Mouse (Mus musculus): ENCODE measurements at regions not wholly inside any gene's neighbourhood (a gene's known extent, or its start where the extent isn't known, plus 50 kb on each side); places are given as distances from the start of the nearest gene placed in this dataset.
A peak's percentile ranks its signal among the peaks of the same experiment; 100 is the strongest.

DNA sequence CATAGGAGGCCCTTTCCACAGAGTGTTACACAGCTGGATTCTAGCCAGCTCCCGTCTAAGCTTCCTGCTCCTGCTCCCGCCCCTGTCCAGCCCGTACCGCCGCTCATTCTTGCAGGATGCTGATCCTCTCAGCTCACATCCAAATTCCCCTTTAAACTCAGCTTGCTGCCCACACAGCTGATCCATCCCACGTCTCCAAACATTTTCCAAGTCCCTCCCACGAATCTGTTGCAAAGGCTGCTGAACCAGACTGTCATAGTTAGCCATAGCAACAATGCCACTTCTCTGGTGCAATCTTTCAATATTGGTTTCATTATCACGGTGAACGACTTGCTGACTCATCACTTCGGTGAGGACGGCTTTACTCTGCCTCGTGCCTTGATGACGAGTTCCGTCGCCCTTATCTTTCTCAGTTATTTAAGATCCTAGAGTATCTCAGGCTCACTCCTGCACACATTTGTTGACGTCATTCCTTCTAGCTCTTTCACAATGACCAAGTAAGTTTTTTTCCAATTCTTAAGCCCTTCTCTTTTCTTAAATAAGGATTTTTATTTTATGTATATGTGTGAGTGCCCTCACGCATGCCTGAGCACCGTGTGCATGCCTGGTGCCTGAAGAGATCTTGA lies 420.0 kb downstream of the Adamts20 start:
- no peaks in the 10 kb centered on the region for H3K9me3 ChIP-seq (replicated peaks; ENCODE audit: control insufficient read depth, low read length)
- no peak overlapping the region for H3K4me2 ChIP-seq (ENCODE audit: low read depth, low read length)
- WGBS, result 84% methylated on average over 18 of the region's 18 CpGs
- no peak overlapping the region for H3K27ac ChIP-seq (replicated peaks; ENCODE audit: low read depth, low read length)
- no peaks in the 10 kb centered on the region for H3K4me1 ChIP-seq (ENCODE audit: control insufficient read depth, insufficient read depth, low read length)
- no peak overlapping the region for H3K9ac ChIP-seq (replicated peaks; ENCODE audit: low read length)
- DNase-seq (ENCODE audit: low spot score) (no peak), ATAC-seq (replicated peaks; ENCODE audit: insufficient number of reproducible peaks, low FRiP score, low TSS enrichment, low read depth) (no peak)
- H3K36me3 ChIP-seq (replicated peaks; ENCODE audit: control insufficient read depth, insufficient read depth, low read depth, low read length), result no peaks in the 10 kb centered on the region
- H3K27me3 ChIP-seq (ENCODE audit: control insufficient read depth, insufficient read depth, low read length), result no peaks in the 10 kb centered on the region
- no peak overlapping the region for H3K4me3 ChIP-seq (ENCODE audit: low read depth, low read length)

- Histone ChIP-seq H3K4me3 (ENCODE audit: low read depth, low read length) (no peak overlapping the region), H3K9me3 (replicated peaks; ENCODE audit: control insufficient read depth, low read length) (no peaks in the 10 kb centered on the region), H3K9ac (replicated peaks; ENCODE audit: low read length) (no peak overlapping the region), H3K27ac (replicated peaks; ENCODE audit: low read depth, low read length) (no peak overlapping the region), H3K4me2 (ENCODE audit: low read depth, low read length) (no peak overlapping the region), H3K4me1 (ENCODE audit: control insufficient read depth, insufficient read depth, low read length) (no peaks in the 10 kb centered on the region), H3K27me3 (ENCODE audit: control insufficient read depth, insufficient read depth, low read length) (no peaks in the 10 kb centered on the region), H3K36me3 (replicated peaks; ENCODE audit: control insufficient read depth, insufficient read depth, low read depth, low read length) (no peaks in the 10 kb centered on the region)
- no peak for DNase-seq (ENCODE audit: low spot score)
- WGBS, result 81% methylated on average over 2 of the region's 2 CpGs
- ATAC-seq (replicated peaks; ENCODE audit: insufficient number of reproducible peaks, low FRiP score, low TSS enrichment, low read depth), result no peak
Observed at GRCm38 (mm10) chr15:94032957-94033356, 432.3 kb downstream of the Adamts20 start.

DNA sequence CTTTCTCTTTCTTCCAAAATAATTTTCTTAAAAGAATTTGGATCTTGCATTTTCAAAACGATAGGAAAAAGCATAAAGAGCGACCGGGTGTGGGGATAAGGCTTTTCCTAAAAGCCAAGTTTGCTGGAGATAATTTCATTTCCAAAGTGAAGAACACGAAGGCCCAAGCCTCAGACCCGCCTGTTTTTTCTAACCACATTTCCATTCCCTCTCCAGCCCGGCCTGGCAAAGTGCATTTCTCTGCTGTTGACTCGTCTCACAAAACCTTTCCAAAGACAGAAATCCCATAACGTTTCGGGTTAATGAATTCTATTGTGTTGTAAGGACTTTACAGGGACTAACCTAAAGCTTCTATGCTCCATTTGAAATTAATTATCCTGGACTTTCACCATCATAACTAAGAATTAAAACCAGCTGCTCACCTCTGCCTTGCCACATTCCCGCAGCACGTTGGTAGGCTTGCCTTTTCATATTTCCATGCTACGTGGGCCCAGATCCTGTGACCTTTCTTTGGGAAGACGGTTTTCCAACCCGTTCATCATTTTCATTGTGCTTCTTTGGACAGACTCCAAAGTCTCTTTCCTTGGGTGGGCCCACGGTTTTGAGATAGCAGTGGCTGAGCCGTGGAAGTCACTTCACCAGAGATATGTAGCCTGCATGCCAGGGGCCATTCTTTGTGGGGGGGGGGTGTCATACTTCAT lies 430.5 kb upstream of the Prickle1 start:
- Histone ChIP-seq H3K4me1 (ENCODE audit: control insufficient read depth, insufficient read depth, low read length) (no peaks in the 10 kb centered on the region), H3K9ac (replicated peaks; ENCODE audit: low read length) (no peak overlapping the region), H3K4me2 (ENCODE audit: low read depth, low read length) (no peak overlapping the region), H3K36me3 (replicated peaks; ENCODE audit: control insufficient read depth, insufficient read depth, low read depth, low read length) (no peaks in the 10 kb centered on the region), H3K27ac (replicated peaks; ENCODE audit: low read depth, low read length) (no peak overlapping the region), H3K4me3 (ENCODE audit: low read depth, low read length) (no peak overlapping the region), H3K9me3 (replicated peaks; ENCODE audit: control insufficient read depth, low read length) (no peaks in the 10 kb centered on the region), H3K27me3 (ENCODE audit: control insufficient read depth, insufficient read depth, low read length) (no peaks in the 10 kb centered on the region)
- ATAC-seq (replicated peaks; ENCODE audit: insufficient number of reproducible peaks, low FRiP score, low TSS enrichment, low read depth) (no peak), DNase-seq (ENCODE audit: low spot score) (peak; percentile 71)
- 46% methylated on average over 16 of the region's 16 CpGs for WGBS

GRCm38 (mm10) chr15:94025239-94025971 lies 429.7 kb upstream of the Prickle1 start:
- 54% methylated on average over 20 of the region's 20 CpGs for WGBS
- H3K4me3 ChIP-seq (ENCODE audit: low read depth, low read length), result no peak overlapping the region
- peak; percentile 72 for DNase-seq (ENCODE audit: low spot score)
- H3K9ac ChIP-seq (replicated peaks; ENCODE audit: low read length), result 0 out of 2 replicates have a peak overlapping the region, but pooled peaks have one; percentile 37
- H3K27me3 ChIP-seq (ENCODE audit: control insufficient read depth, insufficient read depth, low read length), result no peaks in the 10 kb centered on the region
- ATAC-seq (replicated peaks; ENCODE audit: insufficient number of reproducible peaks, low FRiP score, low TSS enrichment, low read depth), result peak; percentile 80
- H3K9me3 ChIP-seq (replicated peaks; ENCODE audit: control insufficient read depth, low read length), result no peaks in the 10 kb centered on the region
- H3K27ac ChIP-seq (replicated peaks; ENCODE audit: low read depth, low read length), result peak overlapping the region; percentile 81
- H3K4me2 ChIP-seq (ENCODE audit: low read depth, low read length), result no peak overlapping the region
- no peaks in the 10 kb centered on the region for H3K4me1 ChIP-seq (ENCODE audit: control insufficient read depth, insufficient read depth, low read length)
- no peaks in the 10 kb centered on the region for H3K36me3 ChIP-seq (replicated peaks; ENCODE audit: control insufficient read depth, insufficient read depth, low read depth, low read length)

DNA sequence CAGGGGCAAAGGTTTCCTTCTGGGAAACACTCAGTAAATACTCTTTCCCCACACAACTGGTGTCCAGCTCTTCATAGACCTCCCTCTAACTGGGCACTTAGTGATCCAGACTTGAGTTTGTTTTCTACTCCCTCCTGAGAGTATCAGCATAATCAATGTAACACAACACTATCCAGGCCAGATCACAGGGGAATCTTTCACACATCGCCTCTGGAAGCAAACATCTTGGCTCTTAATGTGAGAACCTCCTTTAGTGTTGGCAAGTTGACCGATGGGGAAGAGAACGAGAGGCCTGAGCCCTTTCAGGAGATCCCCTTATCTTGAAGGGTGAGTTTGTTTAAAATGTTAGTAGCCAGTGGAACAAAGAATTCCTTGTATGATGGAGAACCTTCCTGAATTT lies 429.1 kb upstream of the Prickle1 start:
- no peaks in the 10 kb centered on the region for H3K27me3 ChIP-seq (ENCODE audit: control insufficient read depth, insufficient read depth, low read length)
- 68% methylated on average over 3 of the region's 3 CpGs for WGBS

GRCm38 (mm10) chr15:94024126-94024730 lies 428.5 kb upstream of the Prickle1 start:
- no peak for DNase-seq (ENCODE audit: low spot score)
- peak overlapping the region; percentile 35 for H3K27ac ChIP-seq (replicated peaks; ENCODE audit: low read depth, low read length)

More for the DNA sequence above, 429.1 kb upstream of the Prickle1 start:
- no peak overlapping the region for H3K4me3 ChIP-seq (ENCODE audit: low read depth, low read length)
- no peaks in the 10 kb centered on the region for H3K4me1 ChIP-seq (ENCODE audit: control insufficient read depth, insufficient read depth, low read length)
- no peak overlapping the region for H3K4me2 ChIP-seq (ENCODE audit: low read depth, low read length)
- H3K36me3 ChIP-seq (replicated peaks; ENCODE audit: control insufficient read depth, insufficient read depth, low read depth, low read length), result no peaks in the 10 kb centered on the region
- ATAC-seq (replicated peaks; ENCODE audit: insufficient number of reproducible peaks, low FRiP score, low TSS enrichment, low read depth) (no peak), DNase-seq (ENCODE audit: low spot score) (no peak)
- H3K9me3 ChIP-seq (replicated peaks; ENCODE audit: control insufficient read depth, low read length), result no peaks in the 10 kb centered on the region
- no peak overlapping the region for H3K9ac ChIP-seq (replicated peaks; ENCODE audit: low read length)
- peak overlapping the region; percentile 35 for H3K27ac ChIP-seq (replicated peaks; ENCODE audit: low read depth, low read length)

DNA sequence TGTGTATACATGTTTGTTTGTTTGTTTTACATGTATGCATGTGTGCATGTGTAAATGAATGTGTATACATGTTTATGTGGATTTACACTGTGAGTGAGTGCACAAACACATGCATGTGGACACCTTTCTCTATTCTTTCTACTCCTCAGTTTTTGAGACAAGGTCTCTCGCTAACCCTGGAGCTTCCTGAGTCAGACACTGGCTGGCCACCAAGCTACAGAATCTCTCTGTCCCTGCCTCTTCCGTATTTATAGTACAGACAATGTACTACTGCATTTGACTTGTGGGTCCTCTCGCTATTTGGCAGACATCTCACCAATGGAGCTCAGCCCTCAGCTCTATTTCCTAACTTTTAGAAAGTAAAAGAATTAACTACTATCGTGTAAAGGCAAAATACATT lies 427.8 kb upstream of the Prickle1 start:
- Histone ChIP-seq H3K27me3 (ENCODE audit: control insufficient read depth, insufficient read depth, low read length) (no peaks in the 10 kb centered on the region), H3K9ac (replicated peaks; ENCODE audit: low read length) (no peak overlapping the region), H3K4me3 (ENCODE audit: low read depth, low read length) (no peak overlapping the region), H3K4me2 (ENCODE audit: low read depth, low read length) (no peak overlapping the region), H3K27ac (replicated peaks; ENCODE audit: low read depth, low read length) (no peak overlapping the region), H3K4me1 (ENCODE audit: control insufficient read depth, insufficient read depth, low read length) (no peaks in the 10 kb centered on the region), H3K9me3 (replicated peaks; ENCODE audit: control insufficient read depth, low read length) (no peaks in the 10 kb centered on the region), H3K36me3 (replicated peaks; ENCODE audit: control insufficient read depth, insufficient read depth, low read depth, low read length) (no peaks in the 10 kb centered on the region)
- ATAC-seq (replicated peaks; ENCODE audit: insufficient number of reproducible peaks, low FRiP score, low TSS enrichment, low read depth) (no peak), DNase-seq (ENCODE audit: low spot score) (no peak)
- 90% methylated on average over 4 of the region's 4 CpGs for WGBS

More at GRCm38 (mm10) chr15:94024126-94024730, 428.5 kb upstream of the Prickle1 start:
- no peak for ATAC-seq (replicated peaks; ENCODE audit: insufficient number of reproducible peaks, low FRiP score, low TSS enrichment, low read depth)
- no peaks in the 10 kb centered on the region for H3K9me3 ChIP-seq (replicated peaks; ENCODE audit: control insufficient read depth, low read length)
- no peak overlapping the region for H3K4me3 ChIP-seq (ENCODE audit: low read depth, low read length)
- no peak overlapping the region for H3K9ac ChIP-seq (replicated peaks; ENCODE audit: low read length)
- H3K36me3 ChIP-seq (replicated peaks; ENCODE audit: control insufficient read depth, insufficient read depth, low read depth, low read length), result no peaks in the 10 kb centered on the region
- no peak overlapping the region for H3K4me2 ChIP-seq (ENCODE audit: low read depth, low read length)
- 77% methylated on average over 4 of the region's 4 CpGs for WGBS
- H3K27me3 ChIP-seq (ENCODE audit: control insufficient read depth, insufficient read depth, low read length), result no peaks in the 10 kb centered on the region
- no peaks in the 10 kb centered on the region for H3K4me1 ChIP-seq (ENCODE audit: control insufficient read depth, insufficient read depth, low read length)
